Mouse (Mus musculus) mouse trophoblast stem cell (cell line): ENCODE results near the gene Kdelr1.
"Not testable (repeated sequence)": the region's sequence is repeated elsewhere in the genome, so short reads cannot be mapped to it uniquely, and the experiment has no call there.

Experiments used
- in situ Hi-C, 2 experiments: fragments of 300-500 bp; cut with MseI, MboI; formaldehyde crosslinking; loops; 2 replicates in 1 of 2; 3 replicates in 1 of 2; pipeline ENCODE4 v1.15.1; 2025

The Kdelr1 gene

DNA sequence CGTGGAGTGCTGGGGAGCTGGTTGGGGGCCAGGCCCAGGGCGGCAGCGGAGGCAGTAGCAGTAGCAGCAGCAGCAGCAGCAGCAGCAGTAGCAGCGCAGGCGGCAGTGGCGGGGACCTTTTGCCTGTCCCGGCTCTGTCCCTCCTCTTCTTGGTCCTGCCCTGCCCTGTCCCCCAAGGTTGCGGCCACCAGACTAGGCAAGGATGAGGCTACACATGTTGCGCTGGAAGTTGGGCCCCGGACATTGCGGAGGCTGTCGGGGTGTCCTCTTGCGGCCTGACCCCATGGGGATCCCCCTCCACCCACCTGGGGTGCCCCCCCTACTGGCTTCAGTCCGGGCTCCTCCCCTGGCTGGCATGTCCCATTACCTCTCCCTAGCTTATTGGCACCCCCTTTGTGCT, 2.8 kb upstream of the Kdelr1 start:
- in situ Hi-C loops, result no loop called here

DNA sequence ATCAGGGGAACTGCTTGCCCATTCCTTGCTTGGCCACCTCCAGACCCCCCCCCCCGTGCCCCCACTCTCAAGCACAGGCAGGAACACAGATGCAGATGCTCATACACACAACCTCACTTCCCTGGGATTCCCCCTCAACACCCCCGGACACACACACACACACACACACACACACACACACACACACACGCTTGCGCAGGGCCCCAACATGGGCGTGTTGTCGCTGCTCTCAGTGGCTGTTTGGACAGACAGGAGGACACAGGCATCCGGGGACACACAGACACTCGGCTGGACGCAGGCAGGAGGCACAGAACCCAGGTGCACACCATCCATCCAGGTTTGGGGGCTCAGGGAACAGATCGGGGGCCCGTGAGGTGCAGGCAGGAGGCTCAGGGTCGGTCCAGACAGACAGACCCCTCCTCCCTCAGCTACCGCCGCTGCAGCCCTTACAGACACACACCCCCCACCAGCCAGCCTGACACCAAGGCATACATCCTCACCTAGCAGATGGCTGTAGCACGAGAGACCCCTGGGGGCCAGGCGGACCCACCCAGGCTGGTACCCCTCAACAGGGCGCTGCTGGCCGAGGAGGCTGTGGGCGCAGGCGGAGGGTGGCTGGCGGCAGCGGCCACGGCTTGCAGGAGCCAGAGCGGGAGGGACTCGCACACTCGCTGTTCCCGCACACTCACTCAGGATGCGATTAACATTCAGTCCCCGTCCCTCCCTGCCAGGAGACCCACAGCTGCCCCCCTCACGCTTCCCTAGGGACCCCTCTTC, 2.1 kb upstream of the Kdelr1 start:
- in situ Hi-C loops, result no loop called here

DNA sequence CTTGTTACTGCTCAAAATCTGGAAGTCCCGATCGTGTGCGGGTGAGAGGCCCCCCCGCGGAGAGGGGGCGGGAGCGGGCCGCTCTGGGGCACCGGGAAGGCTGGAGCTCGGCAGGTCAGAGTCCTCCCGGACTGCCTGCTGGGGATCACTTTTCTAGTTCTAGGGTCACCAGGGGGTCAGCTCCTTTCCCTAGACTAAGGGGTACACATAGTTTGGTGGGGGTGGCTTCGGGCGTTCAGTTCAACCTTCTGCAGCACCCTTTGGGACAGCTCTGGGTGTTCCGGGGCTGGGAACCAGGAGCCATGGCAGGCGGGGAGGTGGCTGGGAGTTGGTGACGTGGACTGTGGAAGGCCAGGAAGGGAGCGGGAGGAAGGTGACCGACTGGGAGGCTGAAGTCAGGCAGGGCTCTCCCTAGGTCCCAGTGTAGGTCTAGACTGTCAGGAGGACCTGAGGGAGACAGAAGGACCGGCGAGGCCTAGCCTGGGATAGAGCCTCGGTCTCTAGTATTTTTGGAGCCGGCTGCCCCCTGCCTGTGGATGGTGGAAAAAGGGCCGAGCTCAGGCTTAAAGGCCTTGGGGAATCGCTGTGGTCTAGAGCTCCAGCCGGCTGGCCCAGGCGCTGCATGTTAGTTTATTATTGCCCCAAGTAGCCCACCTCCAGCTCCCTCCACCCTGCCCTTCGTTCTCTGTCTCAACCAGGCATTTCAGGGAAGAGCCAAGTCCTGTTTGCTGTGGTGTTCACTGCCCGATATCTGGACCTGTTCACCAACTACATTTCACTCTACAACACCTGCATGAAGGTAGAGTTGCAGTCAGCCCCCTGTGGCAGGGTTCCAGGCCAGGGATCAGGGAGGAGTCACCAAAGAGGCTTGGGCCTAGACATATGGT, 732 bp downstream of the Kdelr1 start:
- in situ Hi-C loops, result no loop called here

GRCm38 (mm10) chr7:45876895-45877294, 4.3 kb downstream of the Kdelr1 start:
- in situ Hi-C loops, result no loop called here

DNA sequence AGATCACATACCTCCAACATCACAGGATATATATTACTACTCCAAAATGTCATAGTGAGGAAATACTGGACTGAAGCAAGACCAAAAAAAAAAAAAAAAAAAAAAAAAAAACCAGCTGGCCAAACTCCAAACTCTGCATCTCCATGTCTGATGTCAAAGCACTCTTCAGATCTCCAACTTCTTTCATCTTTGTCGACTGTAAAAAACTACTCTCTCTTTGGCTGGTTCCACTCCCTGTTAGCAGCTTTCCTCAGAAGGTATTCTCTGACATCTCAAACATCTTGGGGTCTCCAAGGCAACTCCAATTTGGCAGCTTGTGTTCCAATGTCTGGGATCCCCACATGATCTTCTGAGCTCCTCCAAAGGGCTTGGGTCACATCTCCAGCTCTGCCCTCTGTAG, 5.7 kb downstream of the Kdelr1 start, which contains the start of gene Grin2d:
TSS of gene Grin2d (minus strand) at position 101 of the 400 bp plus-strand sequence.
- in situ Hi-C loops, result not testable (repeated sequence)

DNA sequence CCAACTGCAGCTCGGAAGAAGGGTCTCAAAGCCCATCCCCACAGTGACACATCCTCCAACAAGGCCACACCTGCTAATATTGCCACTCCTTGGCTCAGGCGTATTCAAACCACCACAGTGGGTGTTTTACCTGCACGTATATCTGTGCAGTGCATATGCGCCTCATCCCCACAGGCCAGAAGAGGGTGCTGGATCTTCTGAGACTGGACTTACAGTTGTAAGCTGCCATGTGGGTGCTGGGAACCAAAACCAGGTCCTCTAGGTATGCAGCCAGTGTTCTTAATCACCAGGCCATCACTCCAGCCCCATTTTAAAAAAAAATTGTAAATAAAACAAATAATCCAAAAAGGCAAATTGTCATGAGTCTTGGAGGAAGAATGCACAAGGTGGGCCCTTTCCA, 8.0 kb downstream of the Kdelr1 start:
- in situ Hi-C loops, result no loop called here

- in situ Hi-C loops, result no loop called here
Observed at GRCm38 (mm10) chr7:45881011-45881410, 8.4 kb downstream of the Kdelr1 start.

GRCm38 (mm10) chr7:45887246-45887645, 14.7 kb downstream of the Kdelr1 start:
- in situ Hi-C loops, result no loop called here

DNA sequence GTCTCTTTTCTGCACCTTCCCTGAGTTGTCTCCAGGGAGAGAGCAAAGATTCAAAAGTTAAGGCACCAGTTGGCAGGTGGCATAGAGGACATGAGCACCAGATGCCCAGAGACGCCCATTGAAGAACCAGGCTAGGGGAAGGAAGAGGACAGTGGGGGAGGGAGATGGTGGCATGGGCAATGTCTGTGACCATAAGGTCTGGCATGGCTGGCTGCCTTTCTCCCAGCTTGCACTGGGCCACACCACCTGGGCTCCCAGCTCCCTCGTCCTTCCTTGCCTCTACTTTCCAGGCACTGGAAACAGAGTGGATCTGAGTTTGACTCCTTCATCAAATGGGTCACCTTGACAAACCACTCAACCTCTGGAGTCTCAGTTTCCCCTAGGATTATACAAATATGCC, 20.1 kb downstream of the Kdelr1 start:
- in situ Hi-C loops, result no loop called here

DNA sequence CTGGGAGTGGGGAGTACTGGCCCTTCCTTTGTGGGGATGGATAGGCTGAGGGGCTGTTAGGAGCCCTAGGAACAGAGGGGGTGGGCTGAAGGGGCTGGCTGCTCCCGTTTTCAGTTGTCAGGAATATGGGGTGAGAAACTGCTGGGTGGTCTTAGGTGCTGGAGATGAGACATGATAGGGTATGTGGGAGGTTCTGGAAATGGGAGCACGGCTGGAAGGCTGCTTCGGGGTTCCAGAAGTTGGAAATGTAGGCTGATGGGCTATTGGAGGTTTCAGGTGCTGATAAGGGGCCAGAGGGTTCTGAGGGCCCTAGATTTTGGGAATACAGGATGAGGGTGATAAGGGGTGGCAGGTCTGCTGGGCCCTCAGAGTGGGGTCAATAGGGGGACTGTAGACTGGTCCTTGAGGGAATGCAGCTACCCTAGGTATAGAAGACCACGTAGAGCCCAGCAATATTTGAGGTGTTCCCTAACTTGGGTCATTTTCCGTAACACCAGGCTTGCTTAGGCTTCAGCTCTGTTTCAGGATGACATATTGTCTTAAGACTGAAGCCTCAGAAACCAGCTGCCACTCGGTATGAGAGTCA, 23.5 kb downstream of the Kdelr1 start:
- in situ Hi-C loops, result no loop called here

- in situ Hi-C loops, result no loop called here
Observed at GRCm38 (mm10) chr7:45896517-45897257, 24.1 kb downstream of the Kdelr1 start, which contains the start of the genes Syngr4 and Tmem143. TSS of gene Syngr4 (minus strand) at chr7:45896714. TSS of gene Tmem143 (plus strand) at chr7:45896941.

- in situ Hi-C loops, result no loop called here
Observed at GRCm38 (mm10) chr7:45897258-45897757, 24.7 kb downstream of the Kdelr1 start.

DNA sequence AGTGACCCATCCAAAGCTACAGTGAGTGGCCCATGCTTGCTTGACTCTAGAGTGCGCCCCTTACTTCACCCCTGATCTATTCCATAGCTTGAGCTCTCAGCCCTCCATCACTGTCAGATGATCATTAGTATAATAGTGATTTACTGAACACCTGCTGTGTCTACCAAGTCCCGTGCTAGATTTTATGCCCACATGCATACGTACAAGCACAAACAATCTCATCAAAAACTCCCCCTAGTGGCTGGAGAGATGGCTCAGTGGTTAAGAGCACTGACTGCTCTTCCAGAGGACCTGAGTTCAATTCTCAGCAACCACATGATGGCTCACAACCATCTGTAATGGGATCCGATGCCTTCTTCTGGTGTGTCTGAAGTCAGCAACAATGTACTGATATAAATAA, 25.6 kb downstream of the Kdelr1 start:
- in situ Hi-C loops, result not testable (repeated sequence)

- in situ Hi-C loops, result no loop called here
Observed at GRCm38 (mm10) chr7:45901562-45901961, 29.0 kb downstream of the Kdelr1 start.

DNA sequence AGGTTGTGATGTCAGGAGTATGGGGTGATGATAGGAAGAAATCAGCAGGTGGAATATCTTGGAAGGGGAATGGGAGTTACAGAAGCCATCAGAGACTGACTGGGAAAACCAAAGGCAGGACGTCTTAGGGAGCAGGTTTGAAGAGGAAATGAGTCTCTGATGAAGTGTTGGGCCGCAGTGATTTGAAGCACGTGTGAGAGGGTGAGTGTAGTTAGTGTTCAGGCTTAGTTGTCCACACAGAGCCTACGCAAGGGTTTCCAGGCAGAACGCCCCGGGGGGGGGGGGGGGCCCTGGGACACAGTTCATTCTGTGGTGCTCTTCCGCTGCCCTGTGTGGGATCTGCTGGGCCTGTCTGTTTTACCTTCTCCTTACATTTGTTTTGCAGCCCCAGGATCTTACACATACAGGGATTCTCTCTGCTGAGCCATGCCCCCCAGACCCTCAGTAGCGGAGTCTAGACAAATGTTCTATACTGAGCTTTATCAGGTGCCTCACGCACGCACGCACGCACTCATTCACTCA, 30.0 kb downstream of the Kdelr1 start:
- in situ Hi-C loops, result no loop called here

GRCm38 (mm10) chr7:45906622-45907021, 34.0 kb downstream of the Kdelr1 start:
- in situ Hi-C loops, result no loop called here

DNA sequence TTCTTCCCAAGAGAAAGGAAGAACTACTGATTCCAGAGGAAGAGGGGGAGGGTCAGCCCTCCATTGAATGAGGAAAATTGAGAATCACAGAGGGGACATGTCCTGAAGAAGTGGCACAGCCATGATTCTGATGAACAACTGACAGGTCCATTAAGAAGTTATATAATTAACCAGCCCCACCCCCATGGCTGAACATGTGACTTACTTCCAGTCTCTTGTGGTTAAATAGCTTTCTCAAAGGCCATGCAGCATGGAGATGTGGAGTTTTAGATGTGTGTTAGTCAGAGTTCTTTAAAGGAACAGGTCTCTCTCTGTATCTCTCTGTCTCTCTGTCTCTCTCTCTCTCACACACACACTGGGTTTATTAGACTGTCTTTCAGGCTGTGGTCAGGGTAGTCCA, 35.8 kb downstream of the Kdelr1 start:
- in situ Hi-C loops, result no loop called here

DNA sequence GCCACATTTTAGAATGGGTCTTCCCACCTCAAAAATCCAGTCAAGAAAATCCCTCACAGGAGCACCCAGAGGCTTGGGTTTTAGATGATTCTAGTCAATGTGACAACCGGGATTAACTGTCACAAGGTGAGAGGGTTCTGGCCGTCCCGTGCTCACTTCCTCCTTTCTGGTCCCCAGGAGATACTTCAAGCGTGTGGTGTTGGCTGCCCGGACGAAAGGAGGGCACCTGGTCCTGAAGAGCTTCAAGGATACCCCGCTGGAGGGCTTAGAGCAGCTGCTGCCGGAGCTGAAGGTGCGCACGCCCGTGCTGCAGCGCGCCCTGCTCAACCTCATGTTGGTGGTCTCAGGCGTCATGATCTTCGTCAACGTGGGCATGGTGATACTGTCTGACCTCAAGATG, 36.6 kb downstream of the Kdelr1 start:
- in situ Hi-C loops, result no loop called here

DNA sequence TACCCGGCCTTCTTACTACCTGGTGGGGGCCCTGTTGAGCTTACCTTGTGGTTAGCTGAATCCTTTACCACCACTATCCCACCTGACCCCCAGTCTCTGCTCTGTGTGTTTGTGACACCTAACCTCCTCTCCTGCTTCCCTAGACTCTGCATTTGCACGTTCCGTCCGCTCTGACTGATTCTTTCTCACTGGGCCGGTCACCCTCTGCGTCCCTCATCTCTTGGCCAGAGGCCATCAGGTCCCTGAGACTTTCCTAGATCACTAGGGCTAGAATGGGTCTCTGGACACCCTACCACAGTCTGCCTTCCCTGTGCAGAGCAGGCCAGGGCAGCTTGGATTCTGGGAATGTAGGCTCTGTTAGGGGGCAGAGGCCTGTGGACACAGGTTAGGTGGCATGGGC, 41.5 kb downstream of the Kdelr1 start:
- in situ Hi-C loops, result no loop called here

DNA sequence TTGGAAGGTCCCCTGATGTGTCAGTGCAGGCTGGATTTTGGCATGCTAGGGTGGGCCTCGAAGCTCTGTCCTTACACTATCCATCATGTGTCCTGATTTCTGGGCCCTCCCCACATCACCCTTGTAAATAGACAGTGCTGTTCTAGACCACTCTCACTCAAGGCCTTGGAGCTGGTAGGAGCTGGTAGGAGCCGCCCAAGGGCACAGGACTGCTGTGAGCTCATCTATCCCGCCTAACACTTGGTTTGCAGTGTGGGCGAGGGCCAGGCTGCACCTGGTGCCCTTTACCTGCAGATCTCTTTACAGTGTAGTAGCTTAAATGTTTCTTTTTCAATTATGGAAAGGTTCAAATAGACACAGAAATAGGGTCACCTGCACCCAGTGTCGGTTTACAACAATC, 42.4 kb downstream of the Kdelr1 start:
- in situ Hi-C loops, result no loop called here
